Mouse (Mus musculus) thymus, adult 18-20 months (tissue): ENCODE measurements around the gene Olfr885.

Experiments
- DNase-seq, 2 experiments: peaks; one replicate each; pipeline ENCODE4 v3.0.0; 2022; ENCODE audit warnings: mixed read lengths in 2 of 2

Olfr885 gene

GRCm38 (mm10) chr9:38061022-38061421 lies at the start of gene Olfr885:
TSS of gene Olfr885 (plus strand) at chr9:38061322.
- DNase-seq: no peak

DNA sequence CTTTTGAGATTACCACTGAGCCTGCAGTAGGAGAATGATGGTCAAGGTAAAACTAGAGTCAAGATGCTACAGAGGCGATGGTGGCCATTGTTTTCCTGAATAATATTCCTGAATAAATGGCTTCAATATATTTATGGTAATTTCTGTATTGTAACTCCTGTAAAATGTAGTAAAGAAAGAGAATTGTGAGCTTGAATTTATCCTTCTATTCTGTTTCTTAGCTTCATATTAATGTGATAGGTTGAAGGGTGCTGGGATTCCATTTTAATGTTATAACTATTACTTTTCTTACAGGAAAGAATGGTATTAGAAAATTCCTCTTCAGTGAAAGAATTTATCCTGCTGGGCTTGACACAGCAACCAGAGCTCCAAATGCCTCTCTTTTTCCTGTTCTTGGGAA lies 35.6 kb upstream of the Olfr885 start, which contains the start of gene Olfr883:
Gene Olfr883, plus strand, starts transcription at position 301 of the 400 bp plus-strand sequence.
- no peak for DNase-seq

- DNase-seq: no peak
Observed at GRCm38 (mm10) chr9:38046255-38046654, 14.9 kb upstream of the Olfr885 start, which contains the start of gene Olfr884. TSS of gene Olfr884 (plus strand) at chr9:38046555.

DNA sequence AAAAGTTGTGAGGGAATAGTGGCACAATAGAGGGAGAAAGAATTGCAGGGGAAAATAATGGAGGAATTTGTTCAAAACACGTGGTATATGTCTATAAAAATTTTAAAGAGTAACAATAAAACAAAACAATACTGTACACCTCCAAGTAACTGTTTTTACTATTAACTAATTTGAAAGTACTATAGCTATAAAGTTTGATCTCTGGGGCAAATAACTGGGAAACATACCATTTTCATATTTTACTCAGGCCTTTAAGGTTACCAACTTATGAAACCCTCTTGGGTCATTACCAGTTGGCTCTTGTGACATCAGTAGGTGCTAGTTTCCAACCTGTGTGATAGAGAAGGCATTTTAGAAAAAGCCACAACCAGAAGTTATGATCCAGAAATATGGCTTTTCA lies 22.6 kb downstream of the Olfr885 start, which contains the start of gene Olfr887:
Gene Olfr887, plus strand, starts transcription at position 301 of the 400 bp plus-strand sequence.
- no peak for DNase-seq

- no peak for DNase-seq
Observed at GRCm38 (mm10) chr9:38107828-38108227, 46.7 kb downstream of the Olfr885 start, which contains the start of gene Olfr888. TSS of gene Olfr888 (plus strand) at chr9:38108128.
